Mouse (Mus musculus): ENCODE results near the gene Otud7a. TPM values are rescaled to one million over a fixed set of nuclear protein-coding genes. Genes with fewer than 3 reads are reported as not detected.

Otud7a gene
- polyA plus RNA-seq, 1 experiment from 2014 or later, result not detected

DNA sequence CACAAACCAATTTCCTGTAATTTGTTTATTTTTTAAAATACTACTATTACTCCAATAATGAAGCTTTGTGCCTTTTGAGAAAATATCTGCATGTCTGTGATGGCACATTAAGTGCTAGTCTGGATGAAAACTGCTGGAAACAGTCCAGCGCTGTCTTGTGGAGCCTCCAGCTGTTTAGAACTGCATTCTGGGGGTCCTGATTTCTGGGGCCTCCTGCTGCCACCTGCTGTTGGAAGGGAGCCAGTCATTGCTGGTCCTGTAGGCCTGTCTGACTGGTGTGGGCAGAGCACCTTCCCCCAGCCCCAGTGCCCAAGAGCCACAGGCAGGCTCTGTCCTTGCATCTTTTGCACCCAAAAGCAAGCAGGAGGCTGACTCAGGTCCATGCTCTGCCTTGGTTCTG lies 65.3 kb downstream of the Otud7a start:
- H3K9ac ChIP-seq (replicated peaks), result no peak overlapping the region
- no peaks in the 10 kb centered on the region for H3K36me3 ChIP-seq (replicated peaks; ENCODE audit: insufficient read depth, low read length)
- no peak for TF ChIP-seq EP300 (IDR thresholded peaks at IDR 0.05; ENCODE audit: low read depth)
- TF ChIP-seq CTCF (IDR thresholded peaks at IDR 0.05; ENCODE audit: low read depth), result no peak
- DNase-seq (no peak), ATAC-seq (no peak)
- H3K27ac ChIP-seq (ENCODE audit: low read depth), result no peak overlapping the region
- H3K27me3 ChIP-seq (ENCODE audit: insufficient read depth, low read length), result no peaks in the 10 kb centered on the region
- WGBS (ENCODE audit: insufficient replicate concordance), result 55% methylated on average over 1 of the region's 1 CpGs
- H3K4me2 ChIP-seq (ENCODE audit: low read depth, low read length), result no peak overlapping the region
- H3K4me3 ChIP-seq (ENCODE audit: low read depth, low read length), result no peak overlapping the region
- H3K9me3 ChIP-seq (ENCODE audit: low read length), result no peaks in the 10 kb centered on the region
- no peaks in the 10 kb centered on the region for H3K4me1 ChIP-seq (ENCODE audit: insufficient read depth)

DNA sequence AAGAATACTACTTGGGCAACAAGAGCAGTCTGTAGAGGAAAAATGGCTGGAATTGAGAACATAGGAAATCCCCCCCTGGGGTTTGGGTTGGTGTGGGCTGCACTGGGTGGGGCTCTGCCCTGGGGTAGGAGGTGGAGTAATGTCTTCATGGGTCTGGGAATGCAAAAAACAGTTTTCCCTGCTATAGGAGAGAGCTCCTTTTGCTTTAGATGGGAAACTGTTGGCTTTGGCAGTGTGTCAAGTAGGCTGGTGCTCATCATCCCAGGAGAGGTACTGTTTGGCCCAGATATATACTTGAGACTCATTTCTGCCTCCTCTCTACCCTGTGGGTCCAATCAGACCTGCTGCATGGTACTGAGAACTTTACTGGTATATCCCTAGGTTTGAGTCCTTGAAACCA lies 66.9 kb downstream of the Otud7a start:
- H3K4me1 ChIP-seq (ENCODE audit: insufficient read depth), result no peaks in the 10 kb centered on the region
- H3K36me3 ChIP-seq (replicated peaks; ENCODE audit: insufficient read depth, low read length), result no peaks in the 10 kb centered on the region
- H3K4me2 ChIP-seq (ENCODE audit: low read depth, low read length), result no peak overlapping the region
- no peak for DNase-seq
- no peak for ATAC-seq
- no peaks in the 10 kb centered on the region for H3K27me3 ChIP-seq (ENCODE audit: insufficient read depth, low read length)
- H3K27ac ChIP-seq (ENCODE audit: low read depth), result no peak overlapping the region
- no peak overlapping the region for H3K4me3 ChIP-seq (ENCODE audit: low read depth, low read length)
- H3K9ac ChIP-seq (replicated peaks), result no peak overlapping the region
- TF ChIP-seq EP300 (IDR thresholded peaks at IDR 0.05; ENCODE audit: low read depth) (no peak), CTCF (IDR thresholded peaks at IDR 0.05; ENCODE audit: low read depth) (no peak)
- no peaks in the 10 kb centered on the region for H3K9me3 ChIP-seq (ENCODE audit: low read length)

DNA sequence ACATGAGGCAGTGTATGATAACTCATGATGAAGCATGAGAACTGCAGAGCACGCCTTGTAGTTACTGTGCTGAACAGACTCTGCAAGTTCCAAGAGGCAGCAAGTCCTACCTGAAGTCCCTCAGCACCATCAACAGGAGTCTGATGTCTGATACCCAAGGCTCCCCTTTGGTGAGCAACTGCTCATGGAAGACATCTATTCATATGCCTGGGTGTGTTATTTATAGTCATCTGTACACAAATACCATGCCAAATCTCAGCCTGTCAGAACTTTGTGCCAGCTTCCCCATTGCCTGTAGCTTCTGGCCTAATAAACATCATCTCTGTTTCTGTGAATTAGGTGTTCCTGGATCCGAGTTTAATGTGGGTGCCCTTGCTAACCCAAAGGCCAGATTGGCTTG lies 68.0 kb downstream of the Otud7a start:
- no peak for TF ChIP-seq CTCF (IDR thresholded peaks at IDR 0.05; ENCODE audit: low read depth)
- TF ChIP-seq EP300 (IDR thresholded peaks at IDR 0.05; ENCODE audit: low read depth), result no peak
- DNase-seq (no peak), ATAC-seq (no peak)
- Histone ChIP-seq H3K4me1 (ENCODE audit: insufficient read depth) (no peaks in the 10 kb centered on the region), H3K4me3 (ENCODE audit: low read depth, low read length) (no peak overlapping the region), H3K36me3 (replicated peaks; ENCODE audit: insufficient read depth, low read length) (no peaks in the 10 kb centered on the region), H3K27ac (ENCODE audit: low read depth) (no peak overlapping the region), H3K9me3 (ENCODE audit: low read length) (no peaks in the 10 kb centered on the region), H3K27me3 (ENCODE audit: insufficient read depth, low read length) (no peaks in the 10 kb centered on the region), H3K4me2 (ENCODE audit: low read depth, low read length) (no peak overlapping the region), H3K9ac (replicated peaks) (no peak overlapping the region)
- WGBS (ENCODE audit: insufficient replicate concordance), result 43% methylated on average over 2 of the region's 2 CpGs

DNA sequence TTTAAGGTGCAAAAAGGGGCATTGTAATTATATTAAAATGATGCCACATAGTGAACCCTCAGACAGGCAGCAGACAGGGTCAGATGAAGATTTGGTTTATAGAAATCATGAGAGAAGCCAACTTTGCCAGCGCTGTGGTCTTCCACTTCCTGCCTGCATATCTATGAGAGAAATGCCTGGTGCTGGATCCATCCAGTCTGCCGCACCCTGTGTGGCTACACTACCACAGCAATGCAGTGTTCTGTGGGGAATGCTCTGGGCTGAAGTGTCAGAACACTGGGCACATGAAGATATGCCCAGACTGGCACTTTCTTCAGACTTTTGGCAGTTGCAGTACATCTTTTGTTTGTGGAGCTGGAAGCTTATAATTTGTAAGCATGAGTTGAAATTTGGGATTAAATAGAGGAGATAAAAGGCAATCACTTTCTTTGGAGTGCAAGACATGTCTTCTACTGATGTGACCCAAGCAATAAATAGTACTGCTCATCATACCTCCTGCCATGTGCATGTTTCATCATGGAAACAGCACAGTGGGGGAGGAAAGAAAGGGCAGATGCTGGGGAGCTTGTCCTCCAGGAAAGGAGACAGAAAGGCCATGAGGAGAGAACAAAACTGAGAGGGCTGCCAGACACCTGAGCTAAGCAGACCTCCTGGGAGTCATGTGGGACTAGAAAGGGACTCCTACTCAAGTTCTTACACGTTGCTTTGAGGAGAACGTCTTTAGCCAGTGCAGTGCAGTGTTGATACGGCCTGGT lies 71.8 kb downstream of the Otud7a start:
- H3K4me2 ChIP-seq (ENCODE audit: low read depth, low read length), result no peak overlapping the region
- H3K27ac ChIP-seq (ENCODE audit: low read depth), result no peak overlapping the region
- DNase-seq (no peak), ATAC-seq (no peak)
- no peak for TF ChIP-seq CTCF (IDR thresholded peaks at IDR 0.05; ENCODE audit: low read depth)
- no peak for TF ChIP-seq EP300 (IDR thresholded peaks at IDR 0.05; ENCODE audit: low read depth)
- H3K36me3 ChIP-seq (replicated peaks; ENCODE audit: insufficient read depth, low read length), result no peaks in the 10 kb centered on the region
- H3K9me3 ChIP-seq (ENCODE audit: low read length), result no peaks in the 10 kb centered on the region
- no peaks in the 10 kb centered on the region for H3K4me1 ChIP-seq (ENCODE audit: insufficient read depth)
- no peak overlapping the region for H3K4me3 ChIP-seq (ENCODE audit: low read depth, low read length)
- WGBS (ENCODE audit: insufficient replicate concordance), result 69% methylated on average over 5 of the region's 5 CpGs
- H3K27me3 ChIP-seq (ENCODE audit: insufficient read depth, low read length), result no peaks in the 10 kb centered on the region
- no peak overlapping the region for H3K9ac ChIP-seq (replicated peaks)

DNA sequence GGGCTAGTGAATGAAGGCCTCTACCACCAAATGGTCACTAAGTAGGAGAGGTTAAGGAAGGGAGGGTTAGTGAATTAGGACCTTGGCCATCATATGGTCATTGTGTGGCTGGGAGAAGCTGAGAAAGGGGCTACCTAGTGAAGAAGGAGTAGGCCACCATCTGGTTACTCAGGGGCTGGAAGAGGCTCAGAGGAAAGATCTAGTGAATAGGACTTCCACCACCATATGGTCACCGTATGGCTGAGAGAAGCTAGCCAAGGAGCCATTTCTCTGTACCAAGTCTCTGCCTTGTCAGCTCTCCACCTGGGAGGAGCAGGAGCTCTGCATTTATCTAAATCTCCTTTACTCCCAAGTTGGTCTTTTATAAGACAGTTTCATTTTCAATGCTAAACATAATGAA lies 75.7 kb downstream of the Otud7a start:
- no peaks in the 10 kb centered on the region for H3K36me3 ChIP-seq (replicated peaks; ENCODE audit: insufficient read depth, low read length)
- no peaks in the 10 kb centered on the region for H3K9me3 ChIP-seq (ENCODE audit: low read length)
- H3K9ac ChIP-seq (replicated peaks), result no peak overlapping the region
- no peak overlapping the region for H3K4me2 ChIP-seq (ENCODE audit: low read depth, low read length)
- no peak overlapping the region for H3K4me3 ChIP-seq (ENCODE audit: low read depth, low read length)
- H3K4me1 ChIP-seq (ENCODE audit: insufficient read depth), result no peaks in the 10 kb centered on the region
- TF ChIP-seq CTCF (IDR thresholded peaks at IDR 0.05; ENCODE audit: low read depth) (no peak), EP300 (IDR thresholded peaks at IDR 0.05; ENCODE audit: low read depth) (no peak)
- DNase-seq (no peak), ATAC-seq (no peak)
- no peak overlapping the region for H3K27ac ChIP-seq (ENCODE audit: low read depth)
- H3K27me3 ChIP-seq (ENCODE audit: insufficient read depth, low read length), result no peaks in the 10 kb centered on the region
- whole genome bisulfite sequencing (ENCODE audit: insufficient replicate concordance), result 69% methylated on average over 1 of the region's 1 CpGs

DNA sequence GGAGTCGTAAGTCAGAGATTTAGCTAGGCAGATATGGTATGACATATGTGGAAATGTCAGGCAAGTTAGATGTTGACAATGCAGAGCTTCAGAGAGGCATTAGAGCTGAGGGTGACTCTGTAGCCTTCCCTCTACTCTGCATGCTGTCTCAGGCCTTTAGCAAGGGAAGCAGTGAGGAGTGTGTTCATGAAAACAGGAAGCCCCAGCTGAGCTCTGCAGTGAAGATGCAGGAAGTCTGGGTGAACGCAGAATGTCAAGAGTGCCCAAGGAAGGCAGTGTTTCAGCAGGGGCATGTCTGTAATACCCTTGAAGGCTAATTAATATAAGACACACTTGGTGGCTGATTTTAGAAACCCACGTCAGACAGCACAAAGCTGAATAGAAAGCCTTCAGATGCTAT lies 77.9 kb downstream of the Otud7a start:
- Histone ChIP-seq H3K4me3 (ENCODE audit: low read depth, low read length) (no peak overlapping the region), H3K4me2 (ENCODE audit: low read depth, low read length) (no peak overlapping the region), H3K9me3 (ENCODE audit: low read length) (no peaks in the 10 kb centered on the region), H3K9ac (replicated peaks) (no peak overlapping the region), H3K36me3 (replicated peaks; ENCODE audit: insufficient read depth, low read length) (no peaks in the 10 kb centered on the region), H3K27me3 (ENCODE audit: insufficient read depth, low read length) (no peaks in the 10 kb centered on the region), H3K27ac (ENCODE audit: low read depth) (no peak overlapping the region), H3K4me1 (ENCODE audit: insufficient read depth) (no peaks in the 10 kb centered on the region)
- ATAC-seq (no peak), DNase-seq (no peak)
- WGBS (ENCODE audit: insufficient replicate concordance), result 32% methylated on average over 3 of the region's 3 CpGs
- TF ChIP-seq EP300 (IDR thresholded peaks at IDR 0.05; ENCODE audit: low read depth) (no peak), CTCF (IDR thresholded peaks at IDR 0.05; ENCODE audit: low read depth) (no peak)

Measured in liver, postnatal 0 days (tissue).